Comparison of ENCODE assay signal across 19 mouse cellular contexts in genomic region chrX:162868294-162868965, GRCm38 (mm10). TPM values are rescaled to one million over a fixed set of nuclear protein-coding genes. Genes with fewer than 3 reads are reported as not detected.
DNase-seq lines count a peak whose midpoint lies in the region; ATAC-seq lines count a peak whose summit lies in the region.
"Had no signal": no experiment of that assay in that cellular context is flagged by ENCODE, and none has a peak within 500 bp of the region (broad histone marks: within the 10 kb centered on the region; RNA-seq: fewer than 3 reads in every experiment).

No protein-coding gene starts in this region.

- no peaks in the 10 kb centered on the region for H3K4me1 ChIP-seq in heart, embryonic 10.5 days
- H3K4me1 ChIP-seq: forebrain, embryonic 10.5 days; limb, embryonic 13.5 days; liver, embryonic 15.5 days; megakaryocyte, embryonic 14.5 days had no signal

- peak; percentile 83 for ATAC-seq in megakaryocyte progenitor cell, adult 5-6 weeks (replicated peaks; ENCODE audit: poor library complexity)
- ATAC-seq: midbrain, embryonic 16.5 days had no signal

- H3K9me3 ChIP-seq in heart, embryonic 10.5 days = no peaks in the 10 kb centered on the region
- H3K9me3 ChIP-seq: forebrain, embryonic 10.5 days; limb, embryonic 13.5 days; liver, embryonic 15.5 days; megakaryocyte, embryonic 14.5 days had no signal

- H3K27me3 ChIP-seq in heart, embryonic 10.5 days (ENCODE audit: insufficient read depth, poor library complexity, severe bottlenecking) = no peaks in the 10 kb centered on the region
- H3K27me3 ChIP-seq: limb, embryonic 13.5 days; liver, embryonic 15.5 days had no signal

- intact Hi-C loops in heart, postnatal 10 days (cut with DNase I) = no loop called here

- H3K27ac ChIP-seq in heart, embryonic 10.5 days = no peak overlapping the region
- H3K27ac ChIP-seq: forebrain, embryonic 10.5 days; heart, adult 2 months; limb, embryonic 13.5 days; liver, embryonic 15.5 days; stomach, postnatal 0 days had no signal

- WGBS in heart, embryonic 10.5 days = 76% methylated on average over 3 of the region's 3 CpGs

- peaks cover 22% of the 10 kb centered on the region for H3K36me3 ChIP-seq in heart, embryonic 10.5 days

- no peak overlapping the region for H3K4me3 ChIP-seq in heart, embryonic 10.5 days
- H3K4me3 ChIP-seq: forebrain, embryonic 10.5 days; heart, adult 2 months; limb, embryonic 13.5 days; liver, embryonic 15.5 days; megakaryocyte, embryonic 14.5 days had no signal

- peak; percentile 17 to 25 for DNase-seq in heart, postnatal 10 days
- no peak for DNase-seq in heart, embryonic 10.5 days (ENCODE audit: low spot score)
- DNase-seq in Muller cell, postnatal 12 days (ENCODE audit: inconsistent ontology term) = peak; percentile 18
- DNase-seq in adipocyte (ENCODE audit: low spot score) = peak; percentile 27
- no peak for DNase-seq in embryo, embryonic 10.5 days (ENCODE audit: low spot score)
- DNase-seq in liver = no peak
- DNase-seq: cerebellum, adult 18-20 months; kidney, adult 2 months; kidney, postnatal 14 days; lung, postnatal 10 days; right cerebral cortex, postnatal 25 days had no signal

RNA-seq across cellular contexts. Expression of gene Syap1, which starts 19.8 kb away (rescaled TPM):
- 10 to 100 TPM; 38.6 to 41.8 TPM for total RNA-seq in heart, postnatal 10 days (2021)
- 23.3 and 28.0 TPM in 2 replicates for polyA plus RNA-seq in heart, embryonic 10.5 days (2016; fragmentation: Nextera tagmentation; extraction: Ambion mirVana)
- total RNA-seq in megakaryocyte progenitor cell, adult 5-6 weeks (2015) = 24.1 and 28.3 TPM in 2 replicates
- total RNA-seq in megakaryocyte progenitor cell, adult 5-6 weeks (2017) = 40.3 and 45.7 TPM in 2 replicates

RNA-seq across cellular contexts. Expression of gene Ctps2, which starts 32.6 kb away (rescaled TPM):
- 10 to 100 TPM; 30.6 to 30.7 TPM for total RNA-seq in heart, postnatal 10 days (2021)
- polyA plus RNA-seq in heart, embryonic 10.5 days (2016; fragmentation: Nextera tagmentation; extraction: Ambion mirVana) = 54.9 and 69.5 TPM in 2 replicates
- total RNA-seq in megakaryocyte progenitor cell, adult 5-6 weeks (2015) = 131 and 148 TPM in 2 replicates
- 65.1 and 65.6 TPM in 2 replicates for total RNA-seq in megakaryocyte progenitor cell, adult 5-6 weeks (2017)

RNA-seq across cellular contexts. Expression of gene Txlng, which starts 39.2 kb away (rescaled TPM):
- 10 to 100 TPM in 1 of 2 experiments, 1 to 10 TPM in 1; 8.9 to 10.1 TPM for total RNA-seq in heart, postnatal 10 days (2021)
- polyA plus RNA-seq in heart, embryonic 10.5 days (2016; fragmentation: Nextera tagmentation; extraction: Ambion mirVana) = 12.5 and 14.2 TPM in 2 replicates
- 23.1 and 30.1 TPM in 2 replicates for total RNA-seq in megakaryocyte progenitor cell, adult 5-6 weeks (2015)
- 35.8 and 51.6 TPM in 2 replicates for total RNA-seq in megakaryocyte progenitor cell, adult 5-6 weeks (2017)

Comparison
In these comparisons a context has a peak if more than half of its experiments do, and no peak if none do; other contexts are left out.
1. DNase-seq: peak in heart, postnatal 10 days (2 of 2), Muller cell, postnatal 12 days (single experiment) and adipocyte (single experiment); none in heart, embryonic 10.5 days (single experiment), embryo, embryonic 10.5 days (single experiment) and liver (single experiment).